7 mouse cellular contexts compared by ENCODE assay signal in the genomic region with DNA sequence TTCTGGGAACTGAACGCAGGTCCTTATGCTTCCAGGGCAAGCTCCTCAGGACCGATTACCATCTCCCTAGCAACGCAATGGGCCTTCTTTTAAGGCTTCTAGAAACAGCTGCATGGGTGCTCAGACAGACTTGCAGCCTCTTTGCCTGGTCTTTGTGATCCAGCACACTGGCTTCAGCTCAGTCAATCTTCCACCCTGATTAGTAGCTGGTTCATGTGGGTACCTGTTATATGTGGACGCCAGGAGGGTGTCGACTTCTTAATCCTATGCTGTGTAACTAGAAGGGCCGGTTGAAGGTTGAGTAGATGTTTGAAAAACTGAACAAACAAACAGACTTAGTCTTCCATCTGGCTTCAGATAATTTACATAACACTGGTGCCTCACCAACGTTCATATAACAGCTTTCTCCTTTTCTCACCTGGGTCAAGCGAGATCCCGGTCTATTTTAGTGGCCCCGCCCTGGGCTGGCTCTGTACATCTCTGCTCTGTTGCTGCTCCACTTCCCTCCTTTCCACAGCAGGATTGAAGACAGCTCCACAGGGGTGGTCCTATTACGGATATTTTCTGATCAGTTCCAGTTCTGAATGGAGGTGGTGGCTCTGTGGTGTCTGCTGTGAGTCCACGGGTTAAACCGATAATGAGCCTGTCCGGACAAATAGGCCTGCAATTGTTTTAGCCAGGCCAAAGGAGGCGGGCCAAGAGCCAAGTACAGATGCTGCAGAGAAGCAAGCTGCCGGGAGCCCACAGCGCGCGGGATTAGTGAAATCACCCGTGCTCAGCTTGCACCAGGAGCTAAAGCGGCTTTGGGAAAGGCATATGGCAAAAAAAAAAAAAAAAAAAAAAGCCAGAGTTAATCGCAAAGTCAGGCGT.
DNase-seq lines count a peak whose midpoint lies in the region; ATAC-seq and TF ChIP-seq lines count a peak whose summit lies in the region.

No protein-coding gene starts in this region.

- WGBS in embryonic facial prominence, embryonic 10.5 days: 45% methylated on average over 23 of the region's 23 CpGs
- WGBS in limb, embryonic 11.5 days: 47% methylated on average over 23 of the region's 23 CpGs

- H3K9me3 ChIP-seq in E14TG2a.4 (ENCODE audit: low read length): no peaks in the 10 kb centered on the region
- no peaks in the 10 kb centered on the region for H3K9me3 ChIP-seq in embryonic facial prominence, embryonic 10.5 days
- no peaks in the 10 kb centered on the region for H3K9me3 ChIP-seq in limb, embryonic 11.5 days (ENCODE audit: control insufficient read depth, low read length)

- no peak overlapping the region for H3K9ac ChIP-seq in limb, embryonic 11.5 days (ENCODE audit: low read length)

- peak; percentile 44 for DNase-seq in ES-CJ7 (ENCODE audit: low read depth, low spot score)
- DNase-seq in embryonic facial prominence, embryonic 10.5 days (ENCODE audit: low spot score): peak; percentile 45
- DNase-seq in heart, postnatal 36 days: peak; percentile 3 to 20
- peak; percentile 68 for DNase-seq in limb, embryonic 11.5 days (ENCODE audit: low spot score)
- peak; percentile 36 for DNase-seq in right cerebral cortex, postnatal 25 days
- DNase-seq in urinary bladder, postnatal 10 days (ENCODE audit: low spot score): no peak

- peak overlapping the region; percentile 15; the same call in 1 of the 2 replicates for H3K4me2 ChIP-seq in limb, embryonic 11.5 days (ENCODE audit: low read depth, severe bottlenecking)

- 0 out of 2 replicates have a peak overlapping the region, but pooled peaks have one; percentile 26 for H3K4me3 ChIP-seq in E14TG2a.4 (replicated peaks; ENCODE audit: low read length)
- no peak overlapping the region for H3K4me3 ChIP-seq in embryonic facial prominence, embryonic 10.5 days
- H3K4me3 ChIP-seq in limb, embryonic 11.5 days (ENCODE audit: low read depth, low read length): no peak overlapping the region

- H3K27ac ChIP-seq in embryonic facial prominence, embryonic 10.5 days (replicated peaks): peak overlapping the region; percentile 65
- H3K27ac ChIP-seq in limb, embryonic 11.5 days (replicated peaks; ENCODE audit: low read depth, low read length): peak overlapping the region; percentile 52; the same call in 1 of the 2 replicates

- peak; percentile 11; the same call in 1 of the 2 replicates for ATAC-seq in limb, embryonic 11.5 days (ENCODE audit: insufficient number of reproducible peaks, low FRiP score, low TSS enrichment, low read depth)

- peaks cover 21% of the 10 kb centered on the region for H3K4me1 ChIP-seq in E14TG2a.4 (replicated peaks; ENCODE audit: low read depth, low read length)
- peaks cover 27% of the 10 kb centered on the region for H3K4me1 ChIP-seq in embryonic facial prominence, embryonic 10.5 days
- peaks cover 15% of the 10 kb centered on the region for H3K4me1 ChIP-seq in limb, embryonic 11.5 days (ENCODE audit: control insufficient read depth, insufficient read depth, low read length)

- peaks cover 10% of the 10 kb centered on the region for H3K27me3 ChIP-seq in E14TG2a.4 (ENCODE audit: insufficient read depth, low read length)
- H3K27me3 ChIP-seq in embryonic facial prominence, embryonic 10.5 days (replicated peaks; ENCODE audit: low read depth, poor library complexity, severe bottlenecking): peaks cover 10% of the 10 kb centered on the region
- H3K27me3 ChIP-seq in limb, embryonic 11.5 days (ENCODE audit: control insufficient read depth, insufficient read depth, low read length): no peaks in the 10 kb centered on the region

- no peaks in the 10 kb centered on the region for H3K36me3 ChIP-seq in E14TG2a.4 (ENCODE audit: insufficient read depth, low read length)
- no peaks in the 10 kb centered on the region for H3K36me3 ChIP-seq in embryonic facial prominence, embryonic 10.5 days (replicated peaks)
- H3K36me3 ChIP-seq in limb, embryonic 11.5 days (ENCODE audit: control insufficient read depth, insufficient read depth, low read length): no peaks in the 10 kb centered on the region

- intact Hi-C loops in heart, postnatal 36 days (cut with DNase I): no loop called here

- TF ChIP-seq CTCF in E14TG2a.4 (conservative IDR thresholded peaks at IDR 0.05; ENCODE audit: low read length): no peak
